Mouse (Mus musculus) kidney, adult 18-20 months (tissue): Measurements from ENCODE around the gene Gm21987.
"Not testable (repeated sequence)": the region's sequence is repeated elsewhere in the genome, so short reads cannot be mapped to it uniquely, and the experiment has no call there.

ENCODE experiments used
- DNase-seq: peaks from one replicate; pipeline ENCODE4 v3.0.0; 2021

Gm21987 gene

GRCm38 (mm10) chr16:38346529-38347325 is at the start of gene Gm21987, which contains the start of gene Cox17:
Gene Gm21987, plus strand, starts transcription at chr16:38347040.
Gene Cox17, plus strand, starts transcription at chr16:38346991.
- peak; percentile 93 for DNase-seq

GRCm38 (mm10) chr16:38298410-38298809 is 48.4 kb upstream of the Gm21987 start:
- no peak for DNase-seq

- no peak for DNase-seq
These were observed 44.5 kb upstream of the Gm21987 start for GRCm38 (mm10) chr16:38302367-38302766.

GRCm38 (mm10) chr16:38304460-38305194 is 42.2 kb upstream of the Gm21987 start:
- DNase-seq, result peak; percentile 71

GRCm38 (mm10) chr16:38306571-38307220 is 40.1 kb upstream of the Gm21987 start:
- peak; percentile 21 for DNase-seq

GRCm38 (mm10) chr16:38307221-38307605 is 39.6 kb upstream of the Gm21987 start:
- DNase-seq, result no peak

- no peak for DNase-seq
These were observed 39.2 kb upstream of the Gm21987 start for GRCm38 (mm10) chr16:38307651-38308050.

GRCm38 (mm10) chr16:38308195-38308594 is 38.6 kb upstream of the Gm21987 start:
- DNase-seq, result no peak

- no peak for DNase-seq
These were observed 28.3 kb upstream of the Gm21987 start for GRCm38 (mm10) chr16:38318492-38318891.

- no peak for DNase-seq
These were observed 27.8 kb upstream of the Gm21987 start for GRCm38 (mm10) chr16:38319087-38319486.

GRCm38 (mm10) chr16:38321452-38321935 is 25.3 kb upstream of the Gm21987 start:
- peak; percentile 48 for DNase-seq

GRCm38 (mm10) chr16:38324311-38324710 is 22.5 kb upstream of the Gm21987 start:
- no peak for DNase-seq

GRCm38 (mm10) chr16:38326778-38327397 is 20.0 kb upstream of the Gm21987 start:
- no peak for DNase-seq

GRCm38 (mm10) chr16:38329340-38329739 is 17.5 kb upstream of the Gm21987 start:
- DNase-seq, result no peak

GRCm38 (mm10) chr16:38334431-38334830 is 12.4 kb upstream of the Gm21987 start:
- peak; percentile 28 for DNase-seq

- DNase-seq, result not testable (repeated sequence)
These were observed 8.8 kb upstream of the Gm21987 start for GRCm38 (mm10) chr16:38338077-38338476.

- DNase-seq, result peak; percentile 82
These were observed 5.2 kb upstream of the Gm21987 start, which contains the start of gene Maats1 for GRCm38 (mm10) chr16:38341396-38342324. Gene Maats1, minus strand, starts transcription at chr16:38342143.

GRCm38 (mm10) chr16:38344941-38345725 is 1.7 kb upstream of the Gm21987 start:
- no peak for DNase-seq

GRCm38 (mm10) chr16:38347588-38347987 is 748 bp downstream of the Gm21987 start:
- DNase-seq, result no peak

GRCm38 (mm10) chr16:38348217-38348761 is 1.4 kb downstream of the Gm21987 start:
- no peak for DNase-seq
